Mouse (Mus musculus) liver, embryonic 14.5 days (tissue): ENCODE data around the gene Hoxb8.

Experiments used
- CTCF ChIP-seq: IDR thresholded peaks from 2 replicates; pipeline ENCODE4 v1.5.1; 2016; ENCODE audit warnings: antibody characterized with exemption, low read depth, control low read depth
- EP300 ChIP-seq: IDR thresholded peaks from 2 replicates; pipeline ENCODE4 v1.6.1; 2016; ENCODE audit warnings: antibody characterized with exemption, low read depth

GRCm38 (mm10) chr11:96290705-96291355 is 9.1 kb downstream of the Hoxb8 start:
- TF ChIP-seq CTCF: no peak
- TF ChIP-seq EP300: no peak
